Mouse (Mus musculus) intestine, embryonic 14.5 days (tissue): ENCODE measurements around the gene Adcy1. TPM values are rescaled to one million over a fixed set of nuclear protein-coding genes. Genes with fewer than 3 reads are reported as not detected.

Experiments
- ATAC-seq: fragments of 200-750 bp; cut with Nextera tagmentation; replicated peaks from 2 replicates; pipeline ENCODE4 v1.8.0; 2017; ENCODE audit warnings: low read depth, moderate number of reproducible peaks, moderate TSS enrichment, moderate library complexity; ENCODE audit not compliant: low FRiP score, low TSS enrichment
- DNase-seq: peaks from one replicate; pipeline ENCODE4 v3.0.0-alpha.2; 2018; ENCODE audit warnings: low spot score
- H3K27ac ChIP-seq: fragments of 300-500 bp; sonication (generic); 2 replicates; pipeline ENCODE4 v1.5.1; 2014; ENCODE audit warnings: low read depth, mild to moderate bottlenecking, control low read depth
- H3K27me3 ChIP-seq: fragments of 300-500 bp; sonication (generic); replicated peaks from 2 replicates; pipeline ENCODE4 v1.6.1; 2014; ENCODE audit warnings: low read length, control low read depth; ENCODE audit not compliant: control insufficient read depth, insufficient read depth
- H3K36me3 ChIP-seq: fragments of 300-500 bp; sonication (generic); 2 replicates; pipeline ENCODE4 v1.6.1; 2014; ENCODE audit warnings: low read length, control low read depth; ENCODE audit not compliant: control insufficient read depth, insufficient read depth
- H3K4me1 ChIP-seq: fragments of 300-500 bp; sonication (generic); replicated peaks from 2 replicates; pipeline ENCODE4 v1.6.1; 2014; ENCODE audit warnings: low read length, control low read depth, mixed read lengths; ENCODE audit not compliant: control insufficient read depth, insufficient read depth
- H3K4me2 ChIP-seq: fragments of 300-500 bp; sonication (generic); 2 replicates; pipeline ENCODE4 v1.6.1; 2014; ENCODE audit warnings: low read length
- H3K4me3 ChIP-seq: fragments of 300-500 bp; sonication (generic); 2 replicates; pipeline ENCODE4 v1.5.1; 2014; ENCODE audit warnings: low read depth, low read length, control low read depth, mixed read lengths
- H3K9ac ChIP-seq: fragments of 300-500 bp; sonication (generic); 2 replicates; pipeline ENCODE4 v1.6.1; 2014; ENCODE audit warnings: mild to moderate bottlenecking, low read length
- H3K9me3 ChIP-seq: fragments of 300-500 bp; sonication (generic); 2 replicates; pipeline ENCODE4 v1.6.1; 2016; ENCODE audit warnings: low read length, control low read depth; ENCODE audit not compliant: control insufficient read depth
- WGBS: fragments of 180-500 bp; shearing (Covaris S2); extraction: QIAGEN DNeasy Blood & Tissue Kit; methylation state at CpG from one replicate; pipeline ENCODE4 v1.1.7; 2014; 5-methylcytosine and 5-hydroxymethylcytosine counted together
- polyA plus RNA-seq: library from polyadenylated mRNA; unstranded; fragments of >200 nt; fragmentation: Nextera tagmentation; extraction: Ambion mirVana; gene quantifications from 2 replicates; pipeline ENCODE4 v1.2.1, GENCODE M21; 2014

The Adcy1 gene
- polyA plus RNA-seq, 1 experiment from 2014 or later: 1.9 TPM

DNA sequence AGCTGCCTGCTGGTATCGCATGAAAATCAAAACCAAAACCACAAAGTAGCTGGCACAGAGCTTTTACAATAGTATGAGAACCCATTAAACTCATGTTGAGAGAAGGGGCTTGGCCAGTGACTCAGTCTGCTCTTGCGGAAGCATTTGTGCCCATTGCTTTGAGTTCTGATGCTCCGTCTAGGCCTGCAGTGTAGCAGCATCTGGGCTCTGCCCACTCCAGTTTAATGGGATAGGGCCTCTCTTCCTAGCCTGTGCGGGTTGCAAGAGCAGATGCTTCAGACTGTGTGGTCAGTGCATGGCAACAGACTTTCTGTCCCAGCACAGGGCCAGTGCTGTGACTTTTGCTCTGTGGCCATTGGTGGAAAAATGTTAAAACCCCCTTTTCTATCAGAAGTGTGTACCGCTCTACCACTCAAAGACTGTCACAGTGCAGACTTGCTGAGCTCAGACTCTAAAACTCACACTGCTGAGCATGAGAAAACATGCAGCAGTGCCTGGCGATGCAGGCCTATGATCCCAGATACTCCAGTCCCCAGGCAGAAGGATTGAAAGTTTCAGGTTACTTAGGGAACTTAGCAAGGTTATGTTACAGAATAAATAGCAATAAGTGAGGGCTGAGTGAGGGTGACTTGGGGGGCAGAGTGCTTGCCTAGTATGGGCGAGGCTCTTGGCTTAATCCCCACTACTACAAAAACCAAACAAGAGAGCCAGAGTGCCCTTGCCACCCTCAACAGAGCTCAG is 163.7 kb downstream of the Adcy1 start:
- DNase-seq (no peak), ATAC-seq (no peak)
- Histone ChIP-seq H3K4me3 (no peak overlapping the region), H3K27ac (no peak overlapping the region), H3K4me1 (no peaks in the 10 kb centered on the region), H3K9ac (no peak overlapping the region), H3K4me2 (no peak overlapping the region), H3K9me3 (no peaks in the 10 kb centered on the region), H3K36me3 (no peaks in the 10 kb centered on the region), H3K27me3 (no peaks in the 10 kb centered on the region)
- 86% methylated on average over 7 of the region's 7 CpGs for WGBS

DNA sequence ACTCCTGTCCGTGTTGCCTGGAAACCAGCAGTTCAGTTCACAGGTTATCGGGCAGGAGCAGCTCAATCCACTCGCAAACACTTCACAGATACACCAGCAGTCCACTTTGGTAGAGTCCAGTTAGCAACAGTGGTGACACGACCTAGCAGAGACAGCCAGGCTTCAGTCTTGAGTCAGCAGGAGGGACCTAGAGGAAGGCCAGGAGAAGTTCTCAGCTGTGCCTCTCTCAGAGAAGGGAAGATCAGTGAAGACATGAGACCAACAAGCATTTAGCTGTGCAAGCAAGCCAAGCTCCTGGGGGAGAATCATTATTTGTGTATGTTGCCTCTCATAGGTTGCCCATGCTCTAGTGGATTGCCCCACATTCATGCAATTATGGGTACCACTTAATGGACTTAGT is 164.8 kb downstream of the Adcy1 start:
- Histone ChIP-seq H3K9ac (no peak overlapping the region), H3K4me1 (no peaks in the 10 kb centered on the region), H3K27ac (no peak overlapping the region), H3K27me3 (no peaks in the 10 kb centered on the region), H3K4me2 (no peak overlapping the region), H3K9me3 (no peaks in the 10 kb centered on the region), H3K4me3 (no peak overlapping the region), H3K36me3 (no peaks in the 10 kb centered on the region)
- ATAC-seq (no peak), DNase-seq (no peak)
- WGBS: 79% methylated on average over 4 of the region's 4 CpGs

Other genes starting within 250 kb of the Adcy1 start
- gene Gm11983, start 225.8 kb upstream of the Adcy1 start, polyA plus RNA-seq: not detected in 2 replicates
- not detected in 2 replicates for gene Gm11985, start 125.1 kb downstream of the Adcy1 start, polyA plus RNA-seq
- 0.15 and 0.57 TPM in 2 replicates for gene Igfbp1, start 134.3 kb downstream of the Adcy1 start, polyA plus RNA-seq
- 49.4 and 49.5 TPM in 2 replicates for gene Igfbp3, start 150.4 kb downstream of the Adcy1 start, polyA plus RNA-seq